Mouse (Mus musculus) myocyte (in vitro differentiated cells): ENCODE results near the gene Dlgap4. TPM values are rescaled to one million over a fixed set of nuclear protein-coding genes. Genes with fewer than 3 reads are reported as not detected.
A peak's percentile ranks its signal among the peaks of the same experiment; 100 is the strongest.

ENCODE experiments used
- H3K27me3 ChIP-seq: one replicate; pipeline ENCODE4 v1.6.1; 2011; ENCODE audit not compliant: control insufficient read depth, insufficient read depth, insufficient read length
- H3K36me3 ChIP-seq: one replicate; pipeline ENCODE4 v1.6.1; 2011; ENCODE audit not compliant: control insufficient read depth, insufficient read depth
- H3K4me2 ChIP-seq: one replicate; pipeline ENCODE4 v1.6.1; 2011; ENCODE audit warnings: low read depth, control low read depth
- H3K4me3 ChIP-seq: one replicate; pipeline ENCODE4 v1.5.1; 2011; ENCODE audit warnings: mild to moderate bottlenecking, control low read depth, moderate library complexity
- H3K79me2 ChIP-seq: one replicate; pipeline ENCODE4 v1.6.1; 2011; ENCODE audit not compliant: control insufficient read depth, insufficient read depth
- H3ac ChIP-seq: one replicate; pipeline ENCODE4 v1.6.1; 2011; ENCODE audit not compliant: control insufficient read depth, insufficient read length
- CEBPB ChIP-seq: IDR thresholded peaks from 2 replicates; pipeline ENCODE4 v1.6.1; 2011; ENCODE audit warnings: mild to moderate bottlenecking, moderate library complexity; ENCODE audit not compliant: poor library complexity, insufficient read depth, severe bottlenecking
- E2F4 ChIP-seq: IDR thresholded peaks from one replicate; pipeline ENCODE4 v1.6.1; 2011; ENCODE audit warnings: mild to moderate bottlenecking, control low read depth, moderate library complexity; ENCODE audit not compliant: insufficient read depth
- MAX ChIP-seq: IDR thresholded peaks from one replicate; pipeline ENCODE4 v1.6.1; 2011; ENCODE audit warnings: low read depth, mild to moderate bottlenecking, control low read depth
- MYOD1 ChIP-seq, 3 experiments: IDR thresholded peaks; one replicate each; pipeline ENCODE4 v1.6.1; 2011; ENCODE audit warnings: control low read depth in 2 of 3, low read depth in 2 of 3, mild to moderate bottlenecking in 2 of 3, moderate library complexity in 1 of 3; ENCODE audit not compliant: insufficient read length in 2 of 3, control insufficient read depth in 1 of 3
- MYOG ChIP-seq, 3 experiments: IDR thresholded peaks; one replicate each; pipeline ENCODE4 v1.6.1; 2011; ENCODE audit warnings: control low read depth in 2 of 3, low read depth in 2 of 3, mild to moderate bottlenecking in 2 of 3; ENCODE audit not compliant: insufficient read length in 2 of 3, control insufficient read depth in 1 of 3, insufficient read depth in 1 of 3
- POLR2A ChIP-seq: IDR thresholded peaks from one replicate; pipeline ENCODE4 v1.6.1; 2011; ENCODE audit warnings: low read depth, mild to moderate bottlenecking, control low read depth, moderate library complexity; ENCODE audit not compliant: insufficient read length
- POLR2AphosphoS2 ChIP-seq: IDR thresholded peaks from one replicate; pipeline ENCODE4 v1.6.1; 2011; ENCODE audit warnings: low read depth, control low read depth; ENCODE audit not compliant: insufficient read length
- REST ChIP-seq: IDR thresholded peaks from one replicate; pipeline ENCODE4 v1.6.1; 2011; ENCODE audit warnings: mild to moderate bottlenecking, control low read depth, moderate library complexity; ENCODE audit not compliant: insufficient read depth, insufficient read length
- SRF ChIP-seq: IDR thresholded peaks from one replicate; pipeline ENCODE4 v1.6.1; 2011; ENCODE audit warnings: low read depth; ENCODE audit not compliant: control insufficient read depth, insufficient read length
- TCF12 ChIP-seq: IDR thresholded peaks from one replicate; pipeline ENCODE4 v1.6.1; 2011; ENCODE audit warnings: mild to moderate bottlenecking, control low read depth; ENCODE audit not compliant: poor library complexity, insufficient read depth, severe bottlenecking
- TCF3 ChIP-seq: IDR thresholded peaks from one replicate; pipeline ENCODE4 v1.6.1; 2011; ENCODE audit warnings: low read depth, control low read depth; ENCODE audit not compliant: insufficient read length
- USF1 ChIP-seq: IDR thresholded peaks from one replicate; pipeline ENCODE4 v1.6.1; 2011; ENCODE audit warnings: low read depth, mild to moderate bottlenecking, control low read depth, moderate library complexity
- polyA plus RNA-seq: library from polyadenylated mRNA; unstranded; fragments of >200 nt; fragmentation: generic; extraction: Trizol; gene quantifications from one replicate; pipeline ENCODE4 v1.2.1, GENCODE M21; 2012; ENCODE audit warnings: missing spikeins

Dlgap4 gene
- polyA plus RNA-seq, 1 experiment, result 176 TPM

- TF ChIP-seq REST, result no peak
- no peak for TF ChIP-seq USF1
- TF ChIP-seq TCF3, result no peak
- TF ChIP-seq MAX, result no peak
- TF ChIP-seq E2F4, result no peak
- TF ChIP-seq POLR2AphosphoS2, result no peak
- TF ChIP-seq POLR2A, result no peak
- no peak for TF ChIP-seq SRF
- no peak for TF ChIP-seq MYOD1 (IDR thresholded peaks at IDR 0.05; ENCODE audit: control insufficient read depth in 1 of 3, insufficient read length in 2 of 3, low read depth in 2 of 3)
- no peak for TF ChIP-seq MYOG (IDR thresholded peaks at IDR 0.05; ENCODE audit: control insufficient read depth in 1 of 3, insufficient read depth in 1 of 3, insufficient read length in 2 of 3, low read depth in 2 of 3)
- no peak for TF ChIP-seq TCF12
- Histone ChIP-seq H3K4me3 (peak overlapping the region; percentile 27), H3K27me3 (no peaks in the 10 kb centered on the region), H3K36me3 (no peaks in the 10 kb centered on the region), H3K79me2 (peaks cover 6% of the 10 kb centered on the region), H3ac (no peak overlapping the region), H3K4me2 (peak overlapping the region; percentile 81)
Observed at GRCm38 (mm10) chr2:156776907-156777306, 163.4 kb downstream of the Dlgap4 start.

- Histone ChIP-seq H3K79me2 (peaks cover 6% of the 10 kb centered on the region), H3K27me3 (no peaks in the 10 kb centered on the region), H3K4me2 (peak overlapping the region; percentile 81), H3ac (no peak overlapping the region), H3K36me3 (no peaks in the 10 kb centered on the region), H3K4me3 (peak overlapping the region; percentile 27)
- TF ChIP-seq MYOD1 (IDR thresholded peaks at IDR 0.05; ENCODE audit: control insufficient read depth in 1 of 3, insufficient read length in 2 of 3, low read depth in 2 of 3), result peak; percentile 70 to 90 (median 87)
- TF ChIP-seq TCF3, result peak; percentile 23
- peak; percentile 17 for TF ChIP-seq TCF12
- TF ChIP-seq POLR2AphosphoS2, result no peak
- peak; percentile 25 to 77 (median 67) for TF ChIP-seq MYOG (IDR thresholded peaks at IDR 0.05; ENCODE audit: control insufficient read depth in 1 of 3, insufficient read depth in 1 of 3, insufficient read length in 2 of 3, low read depth in 2 of 3)
- no peak for TF ChIP-seq MAX
- TF ChIP-seq CEBPB, result no peak
- no peak for TF ChIP-seq SRF
- TF ChIP-seq E2F4, result no peak
- no peak for TF ChIP-seq POLR2A
- TF ChIP-seq REST, result no peak
- TF ChIP-seq USF1, result no peak
Observed at GRCm38 (mm10) chr2:156777326-156778004, 164.0 kb downstream of the Dlgap4 start.

GRCm38 (mm10) chr2:156778571-156778970 lies 165.1 kb downstream of the Dlgap4 start:
- H3K4me3 ChIP-seq, result peak overlapping the region; percentile 27
- TF ChIP-seq TCF3 (no peak), SRF (no peak), USF1 (no peak), E2F4 (no peak), CEBPB (no peak), POLR2A (no peak), REST (no peak), MAX (no peak), POLR2AphosphoS2 (no peak), TCF12 (no peak), MYOD1 (IDR thresholded peaks at IDR 0.05; ENCODE audit: control insufficient read depth in 1 of 3, insufficient read length in 2 of 3, low read depth in 2 of 3) (no peak), MYOG (IDR thresholded peaks at IDR 0.05; ENCODE audit: control insufficient read depth in 1 of 3, insufficient read depth in 1 of 3, insufficient read length in 2 of 3, low read depth in 2 of 3) (no peak)
- peak overlapping the region; percentile 44 for H3K4me2 ChIP-seq
- no peak overlapping the region for H3ac ChIP-seq
- peaks cover 6% of the 10 kb centered on the region for H3K79me2 ChIP-seq
- no peaks in the 10 kb centered on the region for H3K27me3 ChIP-seq
- no peaks in the 10 kb centered on the region for H3K36me3 ChIP-seq

- H3K4me2 ChIP-seq, result peak overlapping the region; percentile 44
- H3K79me2 ChIP-seq, result peaks cover 6% of the 10 kb centered on the region
- no peaks in the 10 kb centered on the region for H3K27me3 ChIP-seq
- TF ChIP-seq USF1 (no peak), SRF (no peak), MYOG (IDR thresholded peaks at IDR 0.05; ENCODE audit: control insufficient read depth in 1 of 3, insufficient read depth in 1 of 3, insufficient read length in 2 of 3, low read depth in 2 of 3) (peak in 1 of 3 experiments; percentile 51), MYOD1 (IDR thresholded peaks at IDR 0.05; ENCODE audit: control insufficient read depth in 1 of 3, insufficient read length in 2 of 3, low read depth in 2 of 3) (peak in 2 of 3 experiments; percentile 9 to 54)
- no peak overlapping the region for H3ac ChIP-seq
- no peak overlapping the region for H3K4me3 ChIP-seq
- H3K36me3 ChIP-seq, result no peaks in the 10 kb centered on the region
Observed at GRCm38 (mm10) chr2:156779036-156779435, 165.5 kb downstream of the Dlgap4 start.
